Mouse (Mus musculus) cortical plate, adult 2 months (tissue): Measurements from ENCODE around the gene 2300002M23Rik.

Experiments used
- CTCF ChIP-seq: fragments of 200-500 bp; IDR thresholded peaks from 2 replicates; pipeline ENCODE4 v1.5.1; 2011; ENCODE audit warnings: mild to moderate bottlenecking, control low read depth, low read length; ENCODE audit not compliant: insufficient read depth; ENCODE audit errors: extremely low read depth
- POLR2A ChIP-seq: fragments of 200-500 bp; IDR thresholded peaks from 2 replicates; pipeline ENCODE4 v1.6.1; 2011; ENCODE audit warnings: mild to moderate bottlenecking, low read length, control low read depth; ENCODE audit not compliant: insufficient read depth; ENCODE audit errors: extremely low read depth

GRCm38 (mm10) chr17:35556812-35557211 lies 10.4 kb upstream of the 2300002M23Rik start:
- TF ChIP-seq POLR2A (no peak), CTCF (peak; percentile 79)
